Mouse (Mus musculus): ENCODE data around the gene Olfr1239. TPM values are rescaled to one million over a fixed set of nuclear protein-coding genes. Genes with fewer than 3 reads are reported as not detected.

Olfr1239 gene
- not detected for total RNA-seq (2021)

DNA sequence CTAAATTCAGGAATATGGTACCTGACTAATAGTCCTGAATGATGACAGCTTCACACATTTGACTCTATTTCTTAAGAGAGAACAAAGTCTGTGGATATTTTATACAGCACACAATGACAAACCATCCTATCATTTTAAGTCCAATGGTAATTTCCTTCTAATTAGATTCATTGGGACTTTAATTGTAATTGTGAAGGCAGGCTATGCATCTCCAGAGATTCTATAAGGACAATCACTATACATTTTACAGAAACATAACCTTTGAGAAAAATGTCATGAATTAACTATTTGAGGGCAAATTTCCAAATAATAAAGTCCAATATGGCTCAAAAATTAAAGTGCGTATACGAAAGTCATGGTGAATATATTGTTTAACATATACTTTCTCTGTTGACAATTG is at the start of gene Olfr1239:
Gene Olfr1239, minus strand, starts transcription at position 101 of the 400 bp plus-strand sequence.
- intact Hi-C loops (cut with DNase I) = no loop called here
- no peak for DNase-seq

DNA sequence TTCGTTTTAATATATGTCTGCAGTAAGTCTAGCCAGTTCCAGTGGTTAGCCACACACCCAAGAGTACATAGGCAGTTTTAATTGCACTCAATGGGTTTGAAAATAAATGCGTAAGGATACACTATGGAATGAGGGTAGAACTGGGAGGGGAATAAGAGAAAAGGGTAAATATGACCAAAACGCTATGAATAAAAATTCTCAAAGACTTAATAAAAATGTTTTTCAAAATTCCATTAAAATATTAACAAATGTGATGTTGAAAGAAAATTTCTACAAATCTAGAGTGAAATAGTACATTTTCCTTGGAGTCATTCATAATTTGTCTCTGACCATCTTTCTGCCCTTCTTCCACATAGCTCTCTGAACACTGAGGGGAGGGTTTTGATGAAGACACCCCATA is 22.7 kb upstream of the Olfr1239 start, which contains the start of gene Olfr1240:
Gene Olfr1240, minus strand, starts transcription at position 101 of the 400 bp plus-strand sequence.
- intact Hi-C loops (cut with DNase I) = no loop called here
- no peak for DNase-seq

DNA sequence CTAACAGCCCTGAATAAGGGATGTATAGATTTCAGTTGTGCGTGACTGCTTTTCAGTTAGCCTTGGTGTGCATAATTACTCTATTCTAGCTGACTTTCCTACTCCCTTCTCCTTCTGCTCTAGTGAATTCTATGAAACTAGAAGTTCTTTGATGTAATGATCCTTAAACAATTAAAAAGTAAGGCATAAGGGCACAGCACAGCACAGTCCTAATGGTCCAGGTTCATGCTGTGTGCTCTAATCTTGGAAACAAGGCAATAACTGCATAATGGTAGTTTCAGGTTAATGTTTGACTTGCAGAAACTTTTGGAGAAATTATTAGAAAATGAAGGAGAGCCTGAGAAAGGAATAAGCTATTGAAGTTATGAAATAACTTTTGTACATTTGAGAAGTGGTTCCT is 5.7 kb downstream of the Olfr1239 start:
- intact Hi-C loops (cut with DNase I) = no loop called here
- DNase-seq = no peak

DNA sequence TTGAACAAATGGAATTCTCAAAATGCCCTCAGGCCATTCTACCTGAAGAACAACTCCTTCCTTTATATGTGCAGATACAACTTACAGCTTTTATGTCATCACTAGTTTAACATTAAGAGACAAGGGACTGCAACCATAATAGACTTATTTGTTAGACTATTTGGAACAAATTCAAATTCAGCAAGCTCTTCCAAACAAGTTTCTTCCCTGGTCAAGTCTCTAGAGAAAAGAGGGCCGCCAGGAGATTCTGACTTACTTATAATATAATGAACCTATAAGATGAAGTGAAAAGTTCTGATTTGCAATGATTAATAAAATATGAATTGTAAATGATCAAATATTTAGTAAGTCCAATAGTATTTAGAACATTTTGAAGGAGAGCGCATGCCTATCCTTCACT is 10.6 kb downstream of the Olfr1239 start, which contains the start of gene Olfr1238:
Gene Olfr1238, minus strand, starts transcription at position 101 of the 400 bp plus-strand sequence.
- no peak for DNase-seq
- intact Hi-C loops (cut with DNase I) = no loop called here

DNA sequence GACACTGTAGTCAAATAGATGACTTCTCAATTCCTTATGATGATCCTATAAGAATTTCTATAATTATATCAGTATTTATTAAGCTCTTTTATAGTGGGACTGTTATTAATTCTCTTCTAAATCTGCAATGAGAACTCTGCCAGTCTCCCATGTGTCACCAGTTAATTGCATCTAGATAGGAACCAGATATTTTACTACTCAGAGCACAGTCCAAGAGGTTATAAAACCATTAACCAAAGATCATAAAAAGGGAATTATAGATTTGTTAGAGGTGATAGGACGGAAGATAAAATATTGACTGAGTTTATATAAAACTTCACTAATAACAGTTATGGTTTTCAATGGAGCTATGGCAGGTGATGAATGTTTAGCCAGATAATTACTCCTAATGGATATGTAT is 19.3 kb downstream of the Olfr1239 start:
- no peak for DNase-seq
- intact Hi-C loops (cut with DNase I) = no loop called here

Other genes with a start within 250 kb of the Olfr1239 start
- not detected for gene Olfr1225, start 245.7 kb downstream of the Olfr1239 start, total RNA-seq (2021)
- not detected for gene Olfr1226, start 220.4 kb downstream of the Olfr1239 start, total RNA-seq (2021)
- not detected for gene Olfr1228, start 166.3 kb downstream of the Olfr1239 start, total RNA-seq (2021)
- gene Olfr1229, start 132.4 kb downstream of the Olfr1239 start, total RNA-seq (2021) = not detected
- not detected for gene Olfr1230, start 123.1 kb downstream of the Olfr1239 start, total RNA-seq (2021)
- not detected for gene Olfr1231, start 113.3 kb downstream of the Olfr1239 start, total RNA-seq (2021)
- gene Olfr1232, start 90.7 kb downstream of the Olfr1239 start, total RNA-seq (2021) = not detected
- gene Olfr1233, start 78.0 kb downstream of the Olfr1239 start, total RNA-seq (2021) = not detected
- gene Olfr1234, start 55.5 kb downstream of the Olfr1239 start, total RNA-seq (2021) = not detected
- gene Olfr1238, start 10.7 kb downstream of the Olfr1239 start, total RNA-seq (2021) = not detected
- not detected for gene Olfr1240, start 22.6 kb upstream of the Olfr1239 start, total RNA-seq (2021)
- not detected for gene Olfr1241, start 66.7 kb upstream of the Olfr1239 start, total RNA-seq (2021)
- not detected for gene Olfr1242, start 77.9 kb upstream of the Olfr1239 start, total RNA-seq (2021)
- gene Olfr1243, start 111.1 kb upstream of the Olfr1239 start, total RNA-seq (2021) = not detected
- gene Olfr1245, start 158.0 kb upstream of the Olfr1239 start, total RNA-seq (2021) = not detected
- gene Olfr1246, start 172.8 kb upstream of the Olfr1239 start, total RNA-seq (2021) = not detected
- under 1 TPM in 1 of 2 experiments, not detected in 1; 0.05 TPM for gene Olfr1247, start 193.7 kb upstream of the Olfr1239 start, total RNA-seq (2021)
- not detected for gene Olfr1248, start 197.8 kb upstream of the Olfr1239 start, total RNA-seq (2021)
- not detected for gene Olfr1249, start 214.6 kb upstream of the Olfr1239 start, total RNA-seq (2021)
- gene Olfr1250, start 241.1 kb upstream of the Olfr1239 start, total RNA-seq (2021) = not detected

All from heart, postnatal 10 days (tissue).